Mouse (Mus musculus): ENCODE results near the gene Asic2. TPM values are rescaled to one million over a fixed set of nuclear protein-coding genes. Genes with fewer than 3 reads are reported as not detected.

The Asic2 gene
- polyA plus RNA-seq, 2 experiments = 0.01 to 0.04 TPM

GRCm38 (mm10) chr11:81152021-81152385 is 816.3 kb downstream of the Asic2 start:
- Histone ChIP-seq H3K4me1 (replicated peaks; ENCODE audit: control insufficient read depth in 2 of 2, insufficient read depth in 2 of 2, low read length in 1 of 2) (no peaks in the 10 kb centered on the region), H3K9ac (replicated peaks) (no peak overlapping the region), H3K36me3 (replicated peaks; ENCODE audit: control insufficient read depth, insufficient read depth, low read depth) (no peaks in the 10 kb centered on the region), H3K4me3 (ENCODE audit: insufficient read depth in 1 of 2, low read depth in 2 of 2, low read length in 2 of 2) (peak overlapping the region in 1 of 2 experiments; percentile 17; a peak in 1 of 4 replicates), H3K27me3 (ENCODE audit: control insufficient read depth, insufficient read depth, low read length) (peaks cover 38% of the 10 kb centered on the region), H3K27ac (no peak overlapping the region), H3K4me2 (ENCODE audit: low read depth) (peak overlapping the region; percentile 42), H3K9me3 (ENCODE audit: control insufficient read depth, low read length) (no peaks in the 10 kb centered on the region)
- TF ChIP-seq CTCF (IDR thresholded peaks at IDR 0.05; ENCODE audit: low read depth) (peak; percentile 15; the same call in 1 of the 2 replicates), EP300 (IDR thresholded peaks at IDR 0.05; ENCODE audit: low read depth) (no peak)
- 1% methylated on average over 38 of the region's 42 CpGs for WGBS (ENCODE audit: insufficient replicate concordance)
- ATAC-seq (ENCODE audit: insufficient read depth) = no peak
- no peak for DNase-seq (ENCODE audit: low read depth in 3 of 3, low spot score in 3 of 3)

GRCm38 (mm10) chr11:81151286-81152020 is 816.8 kb downstream of the Asic2 start:
- H3K36me3 ChIP-seq (replicated peaks; ENCODE audit: control insufficient read depth, insufficient read depth, low read depth) = no peaks in the 10 kb centered on the region
- H3K4me1 ChIP-seq (replicated peaks; ENCODE audit: control insufficient read depth in 2 of 2, insufficient read depth in 2 of 2, low read length in 1 of 2) = no peaks in the 10 kb centered on the region
- H3K4me3 ChIP-seq (ENCODE audit: insufficient read depth in 1 of 2, low read depth in 2 of 2, low read length in 2 of 2) = no peak overlapping the region; a peak in 1 of 4 replicates
- peak overlapping the region; percentile 42 for H3K4me2 ChIP-seq (ENCODE audit: low read depth)
- H3K9ac ChIP-seq (replicated peaks) = no peak overlapping the region
- no peak for DNase-seq (ENCODE audit: low read depth in 3 of 3, low spot score in 3 of 3)
- H3K9me3 ChIP-seq (ENCODE audit: control insufficient read depth, low read length) = no peaks in the 10 kb centered on the region
- ATAC-seq (ENCODE audit: insufficient read depth) = no peak
- no peak overlapping the region for H3K27ac ChIP-seq
- no peak for TF ChIP-seq CTCF (IDR thresholded peaks at IDR 0.05; ENCODE audit: low read depth)
- no peak for TF ChIP-seq EP300 (IDR thresholded peaks at IDR 0.05; ENCODE audit: low read depth)
- peaks cover 38% of the 10 kb centered on the region for H3K27me3 ChIP-seq (ENCODE audit: control insufficient read depth, insufficient read depth, low read length)
- 4% methylated on average over 32 of the region's 36 CpGs for WGBS (ENCODE audit: insufficient replicate concordance)

- H3K4me3 ChIP-seq (ENCODE audit: insufficient read depth in 1 of 2, low read depth in 2 of 2, low read length in 2 of 2) = no peak overlapping the region
- TF ChIP-seq EP300 (IDR thresholded peaks at IDR 0.05; ENCODE audit: low read depth) (no peak), CTCF (IDR thresholded peaks at IDR 0.05; ENCODE audit: low read depth) (no peak)
- H3K4me2 ChIP-seq (ENCODE audit: low read depth) = no peak overlapping the region
- H3K9me3 ChIP-seq (ENCODE audit: control insufficient read depth, low read length) = no peaks in the 10 kb centered on the region
- 69% methylated on average over 8 of the region's 8 CpGs for WGBS (ENCODE audit: insufficient replicate concordance)
- no peaks in the 10 kb centered on the region for H3K4me1 ChIP-seq (replicated peaks; ENCODE audit: control insufficient read depth in 2 of 2, insufficient read depth in 2 of 2, low read length in 1 of 2)
- DNase-seq (ENCODE audit: low read depth in 3 of 3, low spot score in 3 of 3) (no peak), ATAC-seq (ENCODE audit: insufficient read depth) (no peak)
- peaks cover 38% of the 10 kb centered on the region for H3K27me3 ChIP-seq (ENCODE audit: control insufficient read depth, insufficient read depth, low read length)
- H3K36me3 ChIP-seq (replicated peaks; ENCODE audit: control insufficient read depth, insufficient read depth, low read depth) = no peaks in the 10 kb centered on the region
- H3K27ac ChIP-seq = no peak overlapping the region
- H3K9ac ChIP-seq (replicated peaks) = no peak overlapping the region
These were observed 817.6 kb downstream of the Asic2 start for GRCm38 (mm10) chr11:81150621-81151020.

GRCm38 (mm10) chr11:81148423-81148822 is 819.8 kb downstream of the Asic2 start:
- H3K4me1 ChIP-seq (replicated peaks; ENCODE audit: control insufficient read depth in 2 of 2, insufficient read depth in 2 of 2, low read length in 1 of 2) = no peaks in the 10 kb centered on the region
- WGBS (ENCODE audit: insufficient replicate concordance) = 50% methylated on average over 10 of the region's 10 CpGs

GRCm38 (mm10) chr11:81146574-81147157 is 821.6 kb downstream of the Asic2 start:
- H3K9ac ChIP-seq (replicated peaks) = no peak overlapping the region
- H3K4me2 ChIP-seq (ENCODE audit: low read depth) = no peak overlapping the region
- H3K27me3 ChIP-seq (ENCODE audit: control insufficient read depth, insufficient read depth, low read length) = peaks cover 9% of the 10 kb centered on the region
- H3K4me1 ChIP-seq (replicated peaks; ENCODE audit: control insufficient read depth in 2 of 2, insufficient read depth in 2 of 2, low read length in 1 of 2) = no peaks in the 10 kb centered on the region
- no peak for ATAC-seq (ENCODE audit: insufficient read depth)
- H3K4me3 ChIP-seq (ENCODE audit: insufficient read depth in 1 of 2, low read depth in 2 of 2, low read length in 2 of 2) = no peak overlapping the region
- H3K9me3 ChIP-seq (ENCODE audit: control insufficient read depth, low read length) = no peaks in the 10 kb centered on the region
- no peak for DNase-seq (ENCODE audit: low read depth in 3 of 3, low spot score in 3 of 3)
- no peaks in the 10 kb centered on the region for H3K36me3 ChIP-seq (replicated peaks; ENCODE audit: control insufficient read depth, insufficient read depth, low read depth)
- no peak overlapping the region for H3K27ac ChIP-seq
- 64% methylated on average over 9 of the region's 9 CpGs for WGBS (ENCODE audit: insufficient replicate concordance)
- TF ChIP-seq CTCF (IDR thresholded peaks at IDR 0.05; ENCODE audit: low read depth) (no peak), EP300 (IDR thresholded peaks at IDR 0.05; ENCODE audit: low read depth) (no peak)

More at GRCm38 (mm10) chr11:81148423-81148822, 819.8 kb downstream of the Asic2 start:
- no peak for DNase-seq (ENCODE audit: low read depth in 3 of 3, low spot score in 3 of 3)
- no peak overlapping the region for H3K4me3 ChIP-seq (ENCODE audit: insufficient read depth in 1 of 2, low read depth in 2 of 2, low read length in 2 of 2)
- no peaks in the 10 kb centered on the region for H3K36me3 ChIP-seq (replicated peaks; ENCODE audit: control insufficient read depth, insufficient read depth, low read depth)
- no peak overlapping the region for H3K27ac ChIP-seq
- no peak for ATAC-seq (ENCODE audit: insufficient read depth)
- no peak overlapping the region for H3K4me2 ChIP-seq (ENCODE audit: low read depth)
- no peaks in the 10 kb centered on the region for H3K9me3 ChIP-seq (ENCODE audit: control insufficient read depth, low read length)
- H3K27me3 ChIP-seq (ENCODE audit: control insufficient read depth, insufficient read depth, low read length) = peaks cover 27% of the 10 kb centered on the region
- TF ChIP-seq CTCF (IDR thresholded peaks at IDR 0.05; ENCODE audit: low read depth) = no peak
- no peak for TF ChIP-seq EP300 (IDR thresholded peaks at IDR 0.05; ENCODE audit: low read depth)
- H3K9ac ChIP-seq (replicated peaks) = no peak overlapping the region
